Mouse (Mus musculus) gonadal fat pad, adult 2 months (tissue): ENCODE measurements at regions not wholly inside any gene's neighbourhood (a gene's known extent, or its start where the extent isn't known, plus 50 kb on each side); places are given as distances from the start of the nearest gene placed in this dataset.

Experiments
- DNase-seq: peaks from one replicate; pipeline ENCODE4 v3.0.0-alpha.2; 2012; ENCODE audit warnings: low read depth

GRCm38 (mm10) chr10:55416304-55416703, 690.4 kb upstream of the Msl3l2 start:
- peak; percentile 8 for DNase-seq

- peak; percentile 12 for DNase-seq
Measured at GRCm38 (mm10) chr10:55416769-55417168, 689.9 kb upstream of the Msl3l2 start.

- DNase-seq = no peak
Measured at GRCm38 (mm10) chr10:55422391-55422790, 684.3 kb upstream of the Msl3l2 start.

- DNase-seq = no peak
Measured at GRCm38 (mm10) chr10:55424943-55425342, 681.8 kb upstream of the Msl3l2 start.
